ENCODE assay signal across 23 mouse cellular contexts in the genomic region with DNA sequence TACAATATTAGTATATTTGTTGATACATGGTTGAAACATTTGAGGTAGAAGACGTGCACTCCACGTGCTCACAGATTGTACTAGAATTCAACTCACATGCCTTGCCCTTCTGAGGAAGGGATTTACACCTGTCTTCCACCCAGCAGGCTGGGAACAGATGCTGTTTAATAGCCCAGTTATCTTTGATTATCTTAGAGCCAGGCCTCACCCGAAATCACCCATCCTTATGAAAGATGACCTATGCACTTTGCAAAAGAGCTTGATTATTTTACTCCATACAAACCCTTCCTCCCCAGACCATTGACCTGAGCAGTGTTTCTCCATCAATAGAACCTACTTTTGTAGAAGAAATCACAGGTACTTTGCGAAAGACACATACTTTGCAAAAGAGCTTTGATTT. TPM values are rescaled to one million over a fixed set of nuclear protein-coding genes. Genes with fewer than 3 reads are reported as not detected.
"Had no signal": no experiment of that assay in that cellular context is flagged by ENCODE, and none has a peak within 500 bp of the region (broad histone marks: within the 10 kb centered on the region; RNA-seq: fewer than 3 reads in every experiment).

No protein-coding gene starts in this region.

- ATAC-seq: liver, postnatal 0 days; lung, postnatal 0 days had no signal

- H3K4me1 ChIP-seq: liver, embryonic 15.5 days; lung, embryonic 15.5 days; megakaryocyte, embryonic 14.5 days; midbrain, embryonic 12.5 days; neural tube, embryonic 12.5 days; stomach, embryonic 15.5 days had no signal

- DNase-seq: liver, postnatal 0 days; lung, adult 2 months; lung, postnatal 14 days; lung, postnatal 36 days; midbrain, embryonic 14.5 days; retina, postnatal 1 day; right cerebral cortex, adult 18-20 months; right cerebral cortex, postnatal 25 days; right cerebral cortex, postnatal 4 days; thymus, adult 2 months; thymus, postnatal 25 days; thymus, postnatal 4 days had no signal

- H3K27ac ChIP-seq: liver, embryonic 15.5 days; lung, embryonic 15.5 days; macrophage; midbrain, embryonic 12.5 days; neural tube, embryonic 12.5 days; stomach, embryonic 15.5 days; stomach, postnatal 0 days had no signal

- H3K4me3 ChIP-seq: liver, embryonic 15.5 days; lung, embryonic 15.5 days; megakaryocyte, embryonic 14.5 days; midbrain, embryonic 12.5 days; neural tube, embryonic 12.5 days; stomach, embryonic 15.5 days had no signal

- H3K9ac ChIP-seq: liver, embryonic 15.5 days; liver, postnatal 0 days; lung, embryonic 15.5 days; midbrain, embryonic 12.5 days; neural tube, embryonic 12.5 days; stomach, embryonic 15.5 days had no signal

- H3K4me2 ChIP-seq: liver, embryonic 15.5 days; lung, embryonic 15.5 days; midbrain, embryonic 12.5 days; neural tube, embryonic 12.5 days; stomach, embryonic 15.5 days had no signal

- H3K9me3 ChIP-seq: lung, embryonic 15.5 days; stomach, embryonic 15.5 days had no signal

- H3K27me3 ChIP-seq: liver, embryonic 15.5 days; lung, embryonic 15.5 days; midbrain, embryonic 12.5 days; neural tube, embryonic 12.5 days; stomach, embryonic 15.5 days had no signal

- H3K36me3 ChIP-seq: liver, embryonic 15.5 days; lung, embryonic 15.5 days; midbrain, embryonic 12.5 days; neural tube, embryonic 12.5 days; stomach, embryonic 15.5 days had no signal

RNA-seq across cellular contexts. Expression of a gene that starts 7.5 kb away (rescaled TPM):
- total RNA-seq: monocyte, adult 5-6 weeks; neutrophil, adult 5-6 weeks had no signal
